Mouse (Mus musculus): ENCODE measurements around the gene Gm14085. TPM values are rescaled to one million over a fixed set of nuclear protein-coding genes. Genes with fewer than 3 reads are reported as not detected.

Gm14085 gene
- total and polyA plus RNA-seq, 3 experiments: 0.02 to 0.22 TPM; not detected in 1

- H3K4me1 ChIP-seq (ENCODE audit: insufficient read depth, low read depth, low read length): no peaks in the 10 kb centered on the region
- ATAC-seq (ENCODE audit: extremely low read depth, insufficient number of reproducible peaks, low FRiP score, poor library complexity, severe bottlenecking): no peak
- no peak for TF ChIP-seq CTCF (IDR thresholded peaks at IDR 0.05; ENCODE audit: low read depth, low read length)
- no peak for TF ChIP-seq TAL1 (conservative IDR thresholded peaks at IDR 0.05; ENCODE audit: low read depth, low read length)
- TF ChIP-seq POLR2AphosphoS5 (IDR thresholded peaks at IDR 0.05; ENCODE audit: insufficient replicate concordance, low read depth, low read length): no peak
- no peak for TF ChIP-seq GATA2 (IDR thresholded peaks at IDR 0.05; ENCODE audit: borderline replicate concordance, low read depth, low read length)
- no peak for TF ChIP-seq GATA1 (IDR thresholded peaks at IDR 0.05; ENCODE audit: borderline replicate concordance, low read length)
- H3K9me3 ChIP-seq (replicated peaks): no peaks in the 10 kb centered on the region
- H3K4me3 ChIP-seq (ENCODE audit: low read depth, low read length): no peak overlapping the region
- DNase-seq (ENCODE audit: low spot score): no peak
- H3K27me3 ChIP-seq (ENCODE audit: insufficient read depth, low read length): no peaks in the 10 kb centered on the region
- H3K36me3 ChIP-seq (replicated peaks): no peaks in the 10 kb centered on the region
Measured at GRCm38 (mm10) chr2:122533378-122533777, 48.6 kb downstream of the Gm14085 start.

DNA sequence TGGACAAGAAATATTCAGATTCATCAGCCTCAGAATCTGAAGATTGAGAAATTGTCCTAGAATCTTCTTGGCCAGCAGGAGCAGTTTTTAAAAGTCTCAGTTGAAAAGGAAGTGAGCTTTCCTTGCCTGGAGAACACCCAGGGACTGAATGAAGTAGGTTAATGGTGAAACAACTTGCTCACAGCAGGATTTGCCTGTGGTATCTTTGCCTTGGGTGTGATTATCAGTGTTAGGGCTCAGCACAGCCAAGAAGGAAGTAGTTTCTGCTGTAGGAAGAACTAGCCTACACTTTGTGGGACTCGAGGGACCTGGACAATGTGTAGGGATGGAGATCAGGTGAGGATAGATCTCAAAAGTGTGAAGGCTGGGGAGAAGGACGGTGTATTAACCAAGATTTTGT, 49.9 kb downstream of the Gm14085 start:
- Histone ChIP-seq H3K4me3 (ENCODE audit: low read depth, low read length) (no peak overlapping the region), H3K4me1 (ENCODE audit: insufficient read depth, low read depth, low read length) (no peaks in the 10 kb centered on the region), H3K9me3 (replicated peaks) (no peaks in the 10 kb centered on the region), H3K27me3 (ENCODE audit: insufficient read depth, low read length) (no peaks in the 10 kb centered on the region), H3K36me3 (replicated peaks) (no peaks in the 10 kb centered on the region)
- no peak for ATAC-seq (ENCODE audit: extremely low read depth, insufficient number of reproducible peaks, low FRiP score, poor library complexity, severe bottlenecking)
- no peak for TF ChIP-seq GATA2 (IDR thresholded peaks at IDR 0.05; ENCODE audit: borderline replicate concordance, low read depth, low read length)
- no peak for TF ChIP-seq POLR2AphosphoS5 (IDR thresholded peaks at IDR 0.05; ENCODE audit: insufficient replicate concordance, low read depth, low read length)
- no peak for DNase-seq (ENCODE audit: low spot score)

DNA sequence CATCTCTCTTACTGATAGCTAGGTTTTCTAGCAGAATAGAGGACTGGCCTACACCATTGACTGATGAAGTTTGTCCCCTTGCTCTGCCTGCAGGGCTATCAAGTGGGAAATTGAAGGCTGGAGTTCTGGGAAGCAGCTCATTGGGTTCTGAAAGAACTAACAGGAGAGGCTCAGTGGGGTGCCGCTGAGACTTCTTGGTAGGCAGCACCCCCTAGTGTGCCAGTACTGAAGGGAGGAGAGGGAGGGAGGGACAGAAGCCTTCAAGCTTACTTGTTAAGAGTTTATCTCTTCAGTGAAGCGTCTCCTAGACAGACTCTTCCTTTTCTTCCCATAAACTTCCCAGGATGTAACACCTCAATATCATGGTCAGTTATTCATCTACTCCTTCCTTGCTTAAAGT, 73.6 kb downstream of the Gm14085 start:
- DNase-seq (ENCODE audit: low spot score) (no peak), ATAC-seq (ENCODE audit: extremely low read depth, insufficient number of reproducible peaks, low FRiP score, poor library complexity, severe bottlenecking) (no peak)
- H3K9me3 ChIP-seq (replicated peaks): no peaks in the 10 kb centered on the region
- H3K27me3 ChIP-seq (ENCODE audit: insufficient read depth, low read length): no peaks in the 10 kb centered on the region
- H3K4me3 ChIP-seq (ENCODE audit: low read depth, low read length): no peak overlapping the region
- H3K36me3 ChIP-seq (replicated peaks): no peaks in the 10 kb centered on the region
- H3K4me1 ChIP-seq (ENCODE audit: insufficient read depth, low read depth, low read length): no peaks in the 10 kb centered on the region
- TF ChIP-seq CTCF (IDR thresholded peaks at IDR 0.05; ENCODE audit: low read depth, low read length) (no peak), GATA1 (IDR thresholded peaks at IDR 0.05; ENCODE audit: borderline replicate concordance, low read length) (no peak), POLR2AphosphoS5 (IDR thresholded peaks at IDR 0.05; ENCODE audit: insufficient replicate concordance, low read depth, low read length) (no peak), TAL1 (conservative IDR thresholded peaks at IDR 0.05; ENCODE audit: low read depth, low read length) (no peak), GATA2 (IDR thresholded peaks at IDR 0.05; ENCODE audit: borderline replicate concordance, low read depth, low read length) (no peak)

DNA sequence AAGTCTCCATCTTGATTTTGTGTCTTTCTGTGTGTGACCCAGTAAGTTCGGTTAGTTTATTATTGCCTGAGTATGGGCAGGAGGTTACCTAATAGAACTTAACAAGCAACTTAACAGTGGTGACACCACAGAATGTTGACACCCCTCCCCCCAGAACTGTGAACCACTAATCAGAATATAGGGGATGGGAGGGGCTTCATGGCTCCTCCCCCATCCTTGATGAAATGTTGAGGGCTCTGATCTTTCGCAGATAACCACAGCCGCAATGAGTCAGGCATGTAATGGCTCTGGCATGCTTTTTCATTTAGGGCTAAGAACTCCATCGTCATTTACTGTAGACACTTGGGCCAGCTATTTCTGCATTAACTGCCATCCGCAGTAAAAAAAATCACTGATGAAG, 76.5 kb downstream of the Gm14085 start:
- DNase-seq (ENCODE audit: low spot score) (no peak), ATAC-seq (ENCODE audit: extremely low read depth, insufficient number of reproducible peaks, low FRiP score, poor library complexity, severe bottlenecking) (no peak)
- no peak for TF ChIP-seq TAL1 (conservative IDR thresholded peaks at IDR 0.05; ENCODE audit: low read depth, low read length)
- no peak for TF ChIP-seq GATA1 (IDR thresholded peaks at IDR 0.05; ENCODE audit: borderline replicate concordance, low read length)
- TF ChIP-seq CTCF (IDR thresholded peaks at IDR 0.05; ENCODE audit: low read depth, low read length): no peak
- TF ChIP-seq POLR2AphosphoS5 (IDR thresholded peaks at IDR 0.05; ENCODE audit: insufficient replicate concordance, low read depth, low read length): no peak
- TF ChIP-seq GATA2 (IDR thresholded peaks at IDR 0.05; ENCODE audit: borderline replicate concordance, low read depth, low read length): no peak
- no peak overlapping the region for H3K4me3 ChIP-seq (ENCODE audit: low read depth, low read length)
- H3K9me3 ChIP-seq (replicated peaks): no peaks in the 10 kb centered on the region
- no peaks in the 10 kb centered on the region for H3K36me3 ChIP-seq (replicated peaks)
- no peaks in the 10 kb centered on the region for H3K4me1 ChIP-seq (ENCODE audit: insufficient read depth, low read depth, low read length)
- no peaks in the 10 kb centered on the region for H3K27me3 ChIP-seq (ENCODE audit: insufficient read depth, low read length)

GRCm38 (mm10) chr2:122562251-122562650, 77.5 kb downstream of the Gm14085 start:
- H3K27me3 ChIP-seq (ENCODE audit: insufficient read depth, low read length): no peaks in the 10 kb centered on the region
- no peaks in the 10 kb centered on the region for H3K36me3 ChIP-seq (replicated peaks)
- ATAC-seq (ENCODE audit: extremely low read depth, insufficient number of reproducible peaks, low FRiP score, poor library complexity, severe bottlenecking) (no peak), DNase-seq (ENCODE audit: low spot score) (no peak)
- no peaks in the 10 kb centered on the region for H3K9me3 ChIP-seq (replicated peaks)
- no peak overlapping the region for H3K4me3 ChIP-seq (ENCODE audit: low read depth, low read length)
- H3K4me1 ChIP-seq (ENCODE audit: insufficient read depth, low read depth, low read length): no peaks in the 10 kb centered on the region
- TF ChIP-seq GATA1 (IDR thresholded peaks at IDR 0.05; ENCODE audit: borderline replicate concordance, low read length) (no peak), CTCF (IDR thresholded peaks at IDR 0.05; ENCODE audit: low read depth, low read length) (no peak), TAL1 (conservative IDR thresholded peaks at IDR 0.05; ENCODE audit: low read depth, low read length) (no peak), POLR2AphosphoS5 (IDR thresholded peaks at IDR 0.05; ENCODE audit: insufficient replicate concordance, low read depth, low read length) (no peak), GATA2 (IDR thresholded peaks at IDR 0.05; ENCODE audit: borderline replicate concordance, low read depth, low read length) (no peak)

- 0 out of 2 replicates have a peak, but pooled peaks cover 3% of the 10 kb centered on the region for H3K27me3 ChIP-seq (ENCODE audit: insufficient read depth, low read length)
- DNase-seq (ENCODE audit: low spot score) (no peak), ATAC-seq (ENCODE audit: extremely low read depth, insufficient number of reproducible peaks, low FRiP score, poor library complexity, severe bottlenecking) (no peak; the same call in 1 of the 2 replicates)
- H3K4me1 ChIP-seq (ENCODE audit: insufficient read depth, low read depth, low read length): no peaks in the 10 kb centered on the region
- no peak overlapping the region for H3K4me3 ChIP-seq (ENCODE audit: low read depth, low read length)
- H3K9me3 ChIP-seq (replicated peaks): no peaks in the 10 kb centered on the region
- TF ChIP-seq CTCF (IDR thresholded peaks at IDR 0.05; ENCODE audit: low read depth, low read length) (no peak), GATA1 (IDR thresholded peaks at IDR 0.05; ENCODE audit: borderline replicate concordance, low read length) (no peak), TAL1 (conservative IDR thresholded peaks at IDR 0.05; ENCODE audit: low read depth, low read length) (no peak), GATA2 (IDR thresholded peaks at IDR 0.05; ENCODE audit: borderline replicate concordance, low read depth, low read length) (no peak), POLR2AphosphoS5 (IDR thresholded peaks at IDR 0.05; ENCODE audit: insufficient replicate concordance, low read depth, low read length) (no peak)
- no peaks in the 10 kb centered on the region for H3K36me3 ChIP-seq (replicated peaks)
Measured at GRCm38 (mm10) chr2:122569439-122569838, 84.7 kb downstream of the Gm14085 start.

Data from G1E (cell line).